Mouse (Mus musculus): ENCODE measurements at regions not wholly inside any gene's neighbourhood (a gene's known extent, or its start where the extent isn't known, plus 50 kb on each side); places are given as distances from the start of the nearest gene placed in this dataset.

DNA sequence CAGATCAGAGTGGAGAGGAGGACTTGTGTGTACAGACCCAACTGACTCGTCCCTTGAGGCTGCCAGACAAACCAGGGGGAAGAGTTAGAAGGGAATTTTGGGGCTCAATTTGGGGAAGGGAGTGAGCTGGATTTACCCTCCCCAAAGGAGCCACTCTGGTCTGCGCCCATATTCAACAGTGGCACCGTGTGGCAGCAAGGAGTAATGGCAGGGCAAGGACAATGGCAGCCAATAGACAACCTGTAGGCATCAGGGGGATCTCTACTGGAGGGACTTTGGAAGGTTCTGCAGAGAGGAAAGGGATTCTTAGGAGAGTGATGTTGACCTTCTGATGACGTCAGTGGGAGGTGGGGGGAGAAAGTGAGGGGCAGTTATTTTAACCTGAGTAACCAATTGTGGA, 1590.7 kb upstream of the Gulo start:
- WGBS, result 25% methylated on average over 4 of the region's 4 CpGs
- no peaks in the 10 kb centered on the region for H3K27me3 ChIP-seq (replicated peaks)
- no peak overlapping the region for H3K27ac ChIP-seq
- H3K4me1 ChIP-seq, result no peaks in the 10 kb centered on the region
- no peaks in the 10 kb centered on the region for H3K9me3 ChIP-seq
- no peaks in the 10 kb centered on the region for H3K36me3 ChIP-seq
- no peak for ATAC-seq (ENCODE audit: low FRiP score, low read depth)
- H3K9ac ChIP-seq, result no peak overlapping the region
- no peak overlapping the region for H3K4me3 ChIP-seq
- no peak overlapping the region for H3K4me2 ChIP-seq (replicated peaks)

DNA sequence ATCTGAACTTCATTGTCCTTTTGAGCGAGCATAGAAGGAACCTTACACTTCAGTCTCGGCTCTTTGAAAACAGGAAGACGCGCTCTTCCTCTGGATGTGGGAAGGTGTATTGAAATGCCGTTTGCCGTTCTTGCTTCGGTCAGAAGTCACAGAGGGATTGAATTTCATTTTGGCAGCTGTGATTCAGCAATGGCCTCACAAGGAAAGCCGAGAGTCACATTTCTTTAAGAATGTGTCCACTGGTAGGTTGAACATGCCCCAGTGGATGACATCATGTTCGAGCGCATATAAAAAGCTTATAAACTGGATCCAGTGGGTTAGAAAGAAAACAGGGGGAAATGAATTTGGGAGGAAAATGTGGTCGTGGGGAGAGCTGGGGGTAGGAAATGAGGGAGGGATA, 1579.6 kb upstream of the Gulo start:
- H3K27ac ChIP-seq, result no peak overlapping the region

DNA sequence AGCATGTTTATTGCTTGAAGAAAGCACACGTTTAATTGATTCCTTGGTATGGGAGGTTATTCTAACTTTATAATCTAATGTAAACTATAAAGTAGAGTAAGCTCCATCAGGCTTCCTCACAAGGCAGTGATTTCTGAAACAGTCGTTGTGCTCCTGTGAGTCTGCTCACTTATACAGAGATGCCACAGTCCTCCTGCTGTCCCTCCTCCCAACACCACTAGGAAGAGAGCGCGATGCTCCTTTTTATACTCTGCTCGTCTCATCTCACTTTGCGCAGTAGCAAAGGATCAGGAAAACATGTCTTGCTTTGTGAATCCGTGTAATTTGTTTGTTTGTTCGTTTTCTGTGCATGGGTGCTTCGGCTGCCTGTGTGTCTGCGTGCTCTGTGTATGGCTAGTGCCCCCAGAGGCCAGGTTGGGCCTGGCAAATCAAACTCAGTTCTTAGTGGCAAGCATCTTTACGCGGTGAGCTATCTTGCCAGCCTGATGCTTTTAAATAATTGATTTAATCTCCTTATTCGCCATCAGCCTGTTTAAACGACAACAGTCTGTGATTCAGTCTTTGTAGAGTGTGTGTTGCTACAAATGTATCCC, 1575.5 kb upstream of the Gulo start:
- WGBS, result 57% methylated on average over 14 of the region's 14 CpGs
- no peak overlapping the region for H3K9ac ChIP-seq

More for the DNA sequence above, 1579.6 kb upstream of the Gulo start:
- Histone ChIP-seq H3K9me3 (no peaks in the 10 kb centered on the region), H3K27me3 (replicated peaks) (no peaks in the 10 kb centered on the region), H3K9ac (no peak overlapping the region), H3K36me3 (no peaks in the 10 kb centered on the region), H3K4me1 (0 out of 2 replicates have a peak, but pooled peaks cover 1% of the 10 kb centered on the region), H3K4me2 (replicated peaks) (no peak overlapping the region), H3K4me3 (no peak overlapping the region)
- 87% methylated on average over 11 of the region's 11 CpGs for WGBS
- ATAC-seq (ENCODE audit: low FRiP score, low read depth), result no peak

DNA sequence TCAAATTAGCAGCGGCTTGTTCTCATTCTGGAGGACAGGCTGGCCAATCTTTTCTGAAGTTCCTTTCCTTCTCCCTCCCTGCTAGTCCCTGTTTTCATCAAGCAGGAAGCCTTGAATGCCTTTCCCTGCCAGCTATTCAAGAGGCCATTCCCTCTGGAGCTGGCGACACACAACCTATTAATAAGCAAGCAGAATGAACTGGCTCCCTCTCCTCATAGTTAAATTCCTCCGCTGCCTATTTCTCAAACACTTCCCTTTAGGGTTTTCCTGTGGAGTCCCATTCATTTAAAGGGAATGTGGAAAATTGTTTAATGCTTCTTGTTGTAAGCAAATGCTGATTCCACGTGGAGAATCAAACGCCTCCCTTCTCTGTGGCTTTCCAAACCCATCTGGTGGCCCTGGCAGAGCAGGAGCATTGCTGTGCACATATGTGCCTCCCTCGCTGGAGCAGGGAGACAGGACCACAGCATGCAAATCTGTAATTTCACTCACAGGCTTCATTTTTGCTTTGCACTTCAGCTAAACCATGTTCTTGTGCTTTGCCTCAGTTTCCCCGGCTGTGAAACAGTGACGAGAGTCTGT, 1573.3 kb upstream of the Gulo start:
- H3K9me3 ChIP-seq, result no peaks in the 10 kb centered on the region; the same call in 1 of the 2 replicates
- 67% methylated on average over 8 of the region's 8 CpGs for WGBS
- no peaks in the 10 kb centered on the region; the same call in none of the 2 replicates for H3K4me1 ChIP-seq
- no peak overlapping the region for H3K27ac ChIP-seq
- H3K9ac ChIP-seq, result no peak overlapping the region
- no peaks in the 10 kb centered on the region for H3K36me3 ChIP-seq
- no peak overlapping the region for H3K4me2 ChIP-seq (replicated peaks)
- H3K27me3 ChIP-seq (replicated peaks), result no peaks in the 10 kb centered on the region
- no peak overlapping the region for H3K4me3 ChIP-seq
- ATAC-seq (ENCODE audit: low FRiP score, low read depth), result no peak

More for the DNA sequence above, 1575.5 kb upstream of the Gulo start:
- H3K27me3 ChIP-seq (replicated peaks), result no peaks in the 10 kb centered on the region
- no peak overlapping the region for H3K4me3 ChIP-seq
- no peaks in the 10 kb centered on the region for H3K36me3 ChIP-seq
- no peaks in the 10 kb centered on the region; the same call in none of the 2 replicates for H3K4me1 ChIP-seq
- no peaks in the 10 kb centered on the region for H3K9me3 ChIP-seq
- ATAC-seq (ENCODE audit: low FRiP score, low read depth), result no peak
- no peak overlapping the region for H3K27ac ChIP-seq
- H3K4me2 ChIP-seq (replicated peaks), result no peak overlapping the region

DNA sequence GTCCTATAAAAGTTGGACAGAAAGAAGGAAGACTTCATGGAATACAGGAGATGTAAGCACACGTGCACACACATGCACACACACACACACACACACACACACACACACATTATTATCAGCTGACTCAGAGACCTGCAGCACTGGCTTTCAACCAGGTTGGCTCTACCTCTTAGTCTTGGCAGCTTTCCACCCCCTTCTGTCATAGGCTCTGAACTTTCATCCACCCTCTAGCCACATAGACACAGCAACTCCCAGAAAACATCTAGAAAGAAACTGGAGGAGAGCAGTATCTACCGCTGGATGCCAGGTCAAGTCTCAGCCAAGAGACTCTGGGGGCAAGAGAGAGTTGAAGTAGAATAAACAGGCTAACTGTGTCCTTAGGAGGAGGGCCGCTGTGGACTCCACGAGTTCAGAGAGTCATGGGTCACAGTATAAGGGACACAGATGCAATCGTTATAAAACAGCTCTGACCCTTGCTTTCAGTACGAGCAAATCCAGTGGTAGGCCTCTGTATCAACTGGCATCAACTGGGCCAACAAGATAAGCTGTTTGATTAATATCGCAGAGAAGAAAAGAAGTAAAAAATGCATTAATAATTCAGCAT, 1565.4 kb upstream of the Gulo start:
- WGBS, result 82% methylated on average over 7 of the region's 7 CpGs
- H3K4me3 ChIP-seq, result no peak overlapping the region

DNA sequence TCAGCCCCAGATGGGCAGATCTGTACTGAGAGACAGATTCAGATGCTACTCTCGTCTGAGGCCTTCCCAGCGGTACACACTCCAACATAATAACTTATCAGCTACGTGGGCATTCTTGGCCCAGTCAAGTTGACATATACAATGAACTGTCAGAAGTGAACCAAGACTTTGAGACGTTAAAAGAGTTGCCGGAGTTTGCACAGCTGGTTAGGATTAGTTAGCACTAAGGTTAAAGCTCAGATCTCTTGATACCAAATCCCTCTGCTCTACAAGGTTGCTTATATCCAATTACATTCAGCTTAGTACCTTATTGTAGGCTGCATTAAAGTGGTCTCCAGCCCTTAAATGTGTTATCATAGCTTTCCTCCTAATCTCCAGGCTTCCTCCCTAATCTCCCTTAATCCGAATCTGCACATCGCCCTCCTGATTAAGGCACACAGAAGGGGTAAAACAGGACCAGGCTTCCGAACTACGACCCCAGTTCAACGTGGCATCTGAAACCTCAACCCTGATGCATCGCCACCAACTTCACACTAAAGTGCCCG, 1564.5 kb upstream of the Gulo start:
- no peak for ATAC-seq (ENCODE audit: low FRiP score, low read depth)
- 82% methylated on average over 12 of the region's 12 CpGs for WGBS
- Histone ChIP-seq H3K27me3 (replicated peaks) (peaks cover under 1% of the 10 kb centered on the region; the same call in 1 of the 2 replicates), H3K9me3 (no peaks in the 10 kb centered on the region), H3K27ac (no peak overlapping the region), H3K36me3 (no peaks in the 10 kb centered on the region), H3K4me1 (peaks cover 19% of the 10 kb centered on the region), H3K9ac (no peak overlapping the region), H3K4me3 (no peak overlapping the region), H3K4me2 (replicated peaks) (no peak overlapping the region)

More for the DNA sequence above, 1565.4 kb upstream of the Gulo start:
- no peaks in the 10 kb centered on the region; the same call in 1 of the 2 replicates for H3K27me3 ChIP-seq (replicated peaks)
- H3K27ac ChIP-seq, result no peak overlapping the region
- no peak overlapping the region for H3K9ac ChIP-seq
- no peaks in the 10 kb centered on the region for H3K36me3 ChIP-seq
- no peak for ATAC-seq (ENCODE audit: low FRiP score, low read depth)
- H3K4me2 ChIP-seq (replicated peaks), result no peak overlapping the region
- peaks cover 12% of the 10 kb centered on the region for H3K4me1 ChIP-seq
- H3K9me3 ChIP-seq, result no peaks in the 10 kb centered on the region; the same call in 1 of the 2 replicates

DNA sequence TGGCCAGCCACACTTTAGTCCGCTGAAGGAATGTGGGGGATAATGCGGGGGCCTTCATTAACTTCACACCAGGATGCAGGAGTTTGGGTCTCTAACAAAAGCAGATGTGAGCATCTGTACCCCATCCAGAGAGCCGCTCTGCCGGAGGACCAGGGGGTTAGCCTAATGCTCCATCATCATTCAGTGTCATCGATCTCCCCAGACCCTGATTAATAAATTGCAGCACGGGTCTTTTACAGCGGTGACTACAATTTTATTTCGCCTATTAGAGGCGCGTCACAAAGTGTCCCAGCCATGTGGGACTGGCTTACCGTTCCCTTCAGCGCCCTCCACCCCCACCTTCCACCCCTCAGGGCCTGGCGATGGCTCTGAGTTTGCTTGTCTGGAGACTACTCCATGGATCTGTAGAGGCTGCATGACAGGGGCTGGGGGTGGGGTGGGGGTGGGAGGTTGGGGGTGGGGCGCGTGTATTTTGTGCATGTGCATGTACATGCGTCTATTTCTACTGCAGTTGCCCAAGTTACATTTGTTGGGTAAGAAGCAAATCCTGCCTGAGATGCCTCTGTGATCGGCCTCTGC, 1560.8 kb upstream of the Gulo start:
- H3K4me1 ChIP-seq, result peaks cover 19% of the 10 kb centered on the region
- H3K9ac ChIP-seq, result no peak overlapping the region
- ATAC-seq (ENCODE audit: low FRiP score, low read depth), result peak; percentile 48; the same call in 1 of the 2 replicates
- 19% methylated on average over 17 of the region's 17 CpGs for WGBS
- H3K27me3 ChIP-seq (replicated peaks), result peaks cover 17% of the 10 kb centered on the region
- no peaks in the 10 kb centered on the region for H3K36me3 ChIP-seq
- no peaks in the 10 kb centered on the region for H3K9me3 ChIP-seq
- no peak overlapping the region for H3K27ac ChIP-seq
- H3K4me3 ChIP-seq, result no peak overlapping the region
- H3K4me2 ChIP-seq (replicated peaks), result peak overlapping the region; percentile 25

DNA sequence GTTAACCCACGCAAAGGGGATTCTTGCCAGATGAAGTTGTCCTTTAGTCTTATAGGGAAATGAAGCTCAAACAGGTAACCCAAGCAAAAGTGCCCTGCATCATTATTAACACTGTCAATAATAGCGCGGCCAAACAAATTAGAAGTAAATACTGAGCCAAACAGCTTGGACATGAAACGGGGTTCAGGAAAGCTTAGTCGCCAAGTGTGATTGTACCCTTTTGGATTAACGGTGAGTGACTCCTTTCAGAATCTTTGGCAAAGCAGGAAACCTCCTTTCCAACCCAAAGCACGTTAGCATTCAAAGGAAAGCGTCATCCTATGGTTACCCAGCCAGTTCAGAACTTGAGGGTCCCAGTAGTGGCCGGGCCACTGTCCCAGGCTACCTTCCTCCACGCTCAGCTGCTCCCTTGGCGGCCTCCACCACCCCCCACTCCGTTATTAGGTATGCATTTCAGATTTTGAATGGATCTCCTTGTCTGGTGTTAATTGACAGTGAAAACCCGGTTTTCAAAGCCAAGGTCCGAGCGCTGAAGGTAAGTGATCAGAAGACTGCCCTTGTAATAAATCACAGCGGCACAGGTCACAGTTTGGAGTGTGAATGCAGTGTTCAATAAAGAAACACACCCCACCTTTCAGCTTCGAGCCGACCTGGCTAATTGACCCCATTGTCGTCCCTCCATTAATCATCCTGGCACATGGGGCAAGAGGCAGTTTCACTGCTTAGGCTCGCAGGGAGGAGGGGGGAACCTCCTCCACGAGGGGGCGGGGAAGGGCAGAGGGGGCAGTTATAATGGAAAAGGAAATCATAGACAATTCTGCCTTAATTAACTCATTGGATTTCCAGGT, 1560.1 kb upstream of the Gulo start:
- Histone ChIP-seq H3K4me2 (replicated peaks) (peak overlapping the region; percentile 25), H3K4me1 (peaks cover 19% of the 10 kb centered on the region), H3K27ac (no peak overlapping the region), H3K9ac (no peak overlapping the region), H3K9me3 (no peaks in the 10 kb centered on the region), H3K4me3 (no peak overlapping the region), H3K27me3 (replicated peaks) (peaks cover 17% of the 10 kb centered on the region), H3K36me3 (no peaks in the 10 kb centered on the region)
- WGBS, result 18% methylated on average over 22 of the region's 22 CpGs
- ATAC-seq (ENCODE audit: low FRiP score, low read depth), result peak; percentile 37; the same call in 1 of the 2 replicates

DNA sequence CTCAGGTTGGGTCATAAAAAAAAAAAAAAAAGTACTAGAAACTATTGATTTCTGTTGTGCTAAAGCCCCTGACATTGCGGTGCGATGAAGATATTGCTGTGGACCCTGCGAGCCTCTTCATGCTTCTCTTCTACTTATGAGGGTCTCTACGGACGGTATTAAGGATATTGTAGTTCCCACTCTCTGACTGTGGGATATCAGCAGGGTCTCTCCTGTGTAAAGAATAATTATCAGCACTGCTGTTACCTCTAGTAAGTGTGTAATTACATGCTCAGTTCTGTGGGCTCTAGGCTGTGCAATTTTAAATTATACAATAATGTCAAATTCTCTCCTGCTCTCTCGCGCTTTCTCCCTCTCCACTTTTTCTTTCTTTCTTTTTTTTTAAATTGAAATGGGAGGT, 1545.9 kb upstream of the Gulo start:
- H3K27ac ChIP-seq, result no peak overlapping the region
- no peak overlapping the region for H3K9ac ChIP-seq
- H3K27me3 ChIP-seq (replicated peaks), result peaks cover 13% of the 10 kb centered on the region
- H3K9me3 ChIP-seq, result no peaks in the 10 kb centered on the region
- no peak overlapping the region for H3K4me2 ChIP-seq (replicated peaks)
- WGBS, result 85% methylated on average over 7 of the region's 7 CpGs
- ATAC-seq (ENCODE audit: low FRiP score, low read depth), result no peak
- no peak overlapping the region for H3K4me3 ChIP-seq
- H3K4me1 ChIP-seq, result 0 out of 2 replicates have a peak, but pooled peaks cover 6% of the 10 kb centered on the region
- no peaks in the 10 kb centered on the region for H3K36me3 ChIP-seq

DNA sequence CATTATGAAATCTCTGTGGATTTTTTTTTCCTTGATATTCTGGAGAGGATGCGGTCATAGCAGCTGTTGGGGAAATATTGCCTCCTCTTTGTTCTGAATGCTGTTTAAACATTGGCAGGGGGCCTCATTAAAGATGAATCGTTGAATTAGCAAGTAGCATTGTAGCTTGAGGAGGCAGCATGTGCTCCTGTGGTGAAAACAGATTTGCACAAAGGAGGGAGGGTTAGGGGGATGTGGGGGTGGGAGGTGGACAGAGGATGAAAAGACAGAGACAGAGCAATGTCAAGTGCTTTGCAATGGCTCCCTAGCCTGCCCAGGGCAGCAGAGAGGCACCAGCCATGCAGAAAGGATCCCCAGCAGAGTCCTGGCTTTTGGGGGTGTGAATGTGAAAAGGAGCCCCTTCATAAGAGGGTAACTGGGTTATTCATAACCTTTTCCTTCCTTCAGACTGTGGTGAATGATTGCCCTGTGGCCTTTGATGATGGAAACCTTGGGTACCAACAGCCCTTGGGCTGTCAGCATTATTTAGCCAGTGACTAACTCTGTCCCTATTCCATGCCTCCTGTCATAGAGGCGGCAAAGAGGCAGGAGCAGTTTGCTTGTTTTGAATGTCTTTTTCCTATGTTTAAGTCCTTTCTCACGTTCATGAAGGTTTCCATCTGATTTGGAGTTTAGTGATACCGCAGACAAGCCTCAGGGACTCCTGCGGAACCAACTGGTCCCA, 1541.6 kb upstream of the Gulo start:
- no peak overlapping the region for H3K9ac ChIP-seq
- H3K4me3 ChIP-seq, result no peak overlapping the region
- H3K27ac ChIP-seq, result 0 out of 2 replicates have a peak overlapping the region, but pooled peaks have one; percentile 16
- 52% methylated on average over 6 of the region's 6 CpGs for WGBS
- 0 out of 2 replicates have a peak, but pooled peaks cover 6% of the 10 kb centered on the region for H3K9me3 ChIP-seq
- no peaks in the 10 kb centered on the region for H3K36me3 ChIP-seq
- peaks cover 11% of the 10 kb centered on the region for H3K27me3 ChIP-seq (replicated peaks)
- 0 out of 2 replicates have a peak, but pooled peaks cover 6% of the 10 kb centered on the region for H3K4me1 ChIP-seq
- ATAC-seq (ENCODE audit: low FRiP score, low read depth), result peak; percentile 86
- H3K4me2 ChIP-seq (replicated peaks), result no peak overlapping the region

DNA sequence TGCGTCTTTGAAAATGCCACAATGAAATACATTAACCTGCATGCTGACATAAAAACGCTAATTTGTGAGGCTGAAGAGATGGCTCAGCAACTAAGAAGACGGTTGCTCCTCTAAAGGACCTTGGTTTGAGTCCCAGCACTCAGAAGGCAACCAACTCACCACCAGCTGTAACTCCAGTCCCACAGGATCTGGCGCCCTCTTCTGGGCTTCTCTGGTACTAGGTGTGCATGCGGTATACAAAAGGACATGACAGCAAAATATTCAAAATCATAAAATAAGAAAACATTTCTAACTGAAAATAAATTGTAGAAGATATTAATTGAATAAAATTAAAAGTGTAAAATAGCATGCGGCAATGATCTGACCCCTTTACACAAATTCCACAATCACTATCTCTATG, 1539.7 kb upstream of the Gulo start:
- Histone ChIP-seq H3K4me1 (0 out of 2 replicates have a peak, but pooled peaks cover 6% of the 10 kb centered on the region), H3K27ac (no peak overlapping the region), H3K4me2 (replicated peaks) (no peak overlapping the region), H3K4me3 (no peak overlapping the region), H3K36me3 (no peaks in the 10 kb centered on the region), H3K27me3 (replicated peaks) (peaks cover 10% of the 10 kb centered on the region; the same call in 1 of the 2 replicates), H3K9ac (no peak overlapping the region), H3K9me3 (peaks cover 13% of the 10 kb centered on the region; the same call in 1 of the 2 replicates)
- no peak for ATAC-seq (ENCODE audit: low FRiP score, low read depth)
- WGBS, result 85% methylated on average over 6 of the region's 6 CpGs
